Mouse (Mus musculus) intestine, embryonic 15.5 days (tissue): ENCODE results near the gene Mbl2. TPM values are rescaled to one million over a fixed set of nuclear protein-coding genes. Genes with fewer than 3 reads are reported as not detected.
"Not testable (repeated sequence)": the region's sequence is repeated elsewhere in the genome, so short reads cannot be mapped to it uniquely, and the experiment has no call there.

ENCODE experiments used
- ATAC-seq: fragments of 200-750 bp; cut with Nextera tagmentation; 2 replicates; pipeline ENCODE4 v1.8.0; 2017; ENCODE audit warnings: moderate TSS enrichment, moderate library complexity
- H3K27ac ChIP-seq: fragments of 300-500 bp; sonication (generic); 2 replicates; pipeline ENCODE4 v1.5.1; 2015; ENCODE audit warnings: mild to moderate bottlenecking, inconsistent platforms
- H3K27me3 ChIP-seq: fragments of 300-500 bp; sonication (generic); replicated peaks from 2 replicates; pipeline ENCODE4 v1.6.1; 2015; ENCODE audit warnings: inconsistent platforms
- H3K36me3 ChIP-seq: fragments of 300-500 bp; sonication (generic); 2 replicates; pipeline ENCODE4 v1.6.1; 2015; ENCODE audit warnings: inconsistent platforms
- H3K4me1 ChIP-seq: fragments of 300-500 bp; sonication (generic); replicated peaks from 2 replicates; pipeline ENCODE4 v1.6.1; 2015; ENCODE audit warnings: inconsistent platforms
- H3K4me2 ChIP-seq: fragments of 300-500 bp; sonication (generic); replicated peaks from 2 replicates; pipeline ENCODE4 v1.6.1; 2015; ENCODE audit warnings: mild to moderate bottlenecking, inconsistent platforms
- H3K4me3 ChIP-seq: fragments of 300-500 bp; sonication (generic); replicated peaks from 2 replicates; pipeline ENCODE4 v1.5.1; 2015; ENCODE audit warnings: inconsistent platforms
- H3K9ac ChIP-seq: fragments of 300-500 bp; sonication (generic); 2 replicates; pipeline ENCODE4 v1.6.1; 2015; ENCODE audit warnings: inconsistent platforms
- H3K9me3 ChIP-seq: fragments of 300-500 bp; sonication (generic); 2 replicates; pipeline ENCODE4 v1.6.1; 2016; ENCODE audit warnings: inconsistent platforms
- WGBS: fragments of 180-500 bp; shearing (Covaris S2); methylation state at CpG from one replicate; pipeline ENCODE4 v1.1.7; 2015; 5-methylcytosine and 5-hydroxymethylcytosine counted together
- polyA plus RNA-seq: library from polyadenylated mRNA; unstranded; fragments of >200 nt; fragmentation: Nextera tagmentation; extraction: Ambion mirVana; gene quantifications from 2 replicates; pipeline ENCODE4 v1.2.1, GENCODE M21; 2015

Gene Mbl2
- polyA plus RNA-seq, 1 experiment from 2014 or later, result 0.13 TPM

- WGBS, result 50% methylated on average over 8 of the region's 8 CpGs
- not testable (repeated sequence) for H3K4me2 ChIP-seq, H3K27me3 ChIP-seq, H3K27ac ChIP-seq, H3K36me3 ChIP-seq, H3K9ac ChIP-seq, H3K4me1 ChIP-seq, H3K9me3 ChIP-seq, ATAC-seq, H3K4me3 ChIP-seq
Measured at GRCm38 (mm10) chr19:30222593-30222992, 10.1 kb upstream of the Mbl2 start.

DNA sequence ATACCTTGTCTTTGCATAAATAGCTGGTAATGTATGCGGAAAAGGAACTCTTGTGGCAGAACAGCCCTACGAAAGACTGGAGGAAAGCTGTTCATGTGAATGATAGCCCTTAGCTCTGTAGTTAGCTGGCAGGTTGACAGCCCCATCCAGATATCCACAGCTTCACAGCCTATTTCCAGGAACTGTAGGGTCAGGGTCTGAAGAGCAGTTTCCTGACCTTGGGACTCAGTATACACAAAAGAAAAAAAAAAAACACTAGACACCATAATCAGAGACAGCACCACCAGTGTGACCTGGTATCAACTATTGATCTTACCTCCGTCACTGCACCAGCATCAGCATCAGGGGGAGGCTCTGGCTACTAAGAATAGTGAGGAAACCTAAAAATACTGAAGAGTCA, 3.3 kb upstream of the Mbl2 start:
- ATAC-seq, result no peak

GRCm38 (mm10) chr19:30234416-30234815, 1.7 kb downstream of the Mbl2 start:
- no peaks in the 10 kb centered on the region for H3K27me3 ChIP-seq
- no peak overlapping the region for H3K4me2 ChIP-seq
- 80% methylated on average over 8 of the region's 8 CpGs for WGBS
- no peaks in the 10 kb centered on the region for H3K4me1 ChIP-seq
- no peak overlapping the region for H3K9ac ChIP-seq
- H3K9me3 ChIP-seq, result no peaks in the 10 kb centered on the region
- no peak overlapping the region for H3K4me3 ChIP-seq
- no peak overlapping the region for H3K27ac ChIP-seq
- H3K36me3 ChIP-seq, result no peaks in the 10 kb centered on the region
- ATAC-seq, result no peak

More for the DNA sequence above, 3.3 kb upstream of the Mbl2 start:
- Histone ChIP-seq H3K36me3 (no peaks in the 10 kb centered on the region), H3K4me1 (no peaks in the 10 kb centered on the region), H3K27me3 (no peaks in the 10 kb centered on the region), H3K4me3 (no peak overlapping the region), H3K27ac (no peak overlapping the region), H3K9ac (no peak overlapping the region), H3K9me3 (no peaks in the 10 kb centered on the region), H3K4me2 (no peak overlapping the region)
- WGBS, result 75% methylated on average over 3 of the region's 3 CpGs

DNA sequence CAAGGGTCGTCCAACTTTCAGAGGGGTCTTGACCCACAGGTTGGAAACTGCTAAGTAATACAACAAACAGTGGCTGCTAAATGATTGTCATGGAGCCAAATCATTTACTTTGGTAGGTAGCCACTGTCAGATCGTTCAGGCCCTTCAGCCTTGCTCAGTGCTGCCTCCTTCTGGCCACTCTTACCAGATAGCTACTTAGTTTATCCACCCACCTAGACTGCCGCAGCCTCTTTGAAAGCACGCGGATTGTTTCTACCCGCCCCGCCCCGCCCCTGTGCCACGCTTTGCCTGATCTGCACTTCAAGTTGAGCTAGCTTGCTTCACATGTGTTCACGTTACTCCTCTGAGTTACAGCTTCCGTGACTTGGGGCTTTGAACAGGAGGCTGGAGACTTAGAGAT, 14.6 kb downstream of the Mbl2 start:
- no peak for ATAC-seq
- H3K4me1 ChIP-seq, result no peaks in the 10 kb centered on the region
- 21% methylated on average over 11 of the region's 11 CpGs for WGBS

DNA sequence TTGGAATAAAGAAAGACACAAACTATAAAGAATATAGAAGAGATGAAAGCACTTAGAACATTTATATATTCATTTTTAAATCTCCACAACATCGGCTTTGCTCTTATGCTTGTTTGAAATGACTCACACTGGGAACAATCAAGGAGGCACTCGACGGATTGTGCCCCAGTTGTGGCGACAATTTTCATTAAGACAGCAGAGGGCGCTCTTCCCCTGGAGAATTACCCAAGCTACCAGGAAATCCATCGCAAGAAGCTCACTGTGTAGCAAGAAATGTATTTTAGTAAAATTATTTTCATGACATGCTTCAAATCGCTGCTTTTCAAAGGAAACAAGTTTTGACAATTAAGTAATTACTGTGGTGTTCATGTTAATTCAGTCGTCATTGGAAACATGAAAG, 16.1 kb downstream of the Mbl2 start:
- ATAC-seq, result no peak
- Histone ChIP-seq H3K9me3 (no peaks in the 10 kb centered on the region), H3K4me3 (no peak overlapping the region), H3K4me1 (no peaks in the 10 kb centered on the region), H3K4me2 (no peak overlapping the region), H3K36me3 (no peaks in the 10 kb centered on the region), H3K27me3 (no peaks in the 10 kb centered on the region), H3K9ac (no peak overlapping the region), H3K27ac (no peak overlapping the region)
- whole genome bisulfite sequencing, result 4% methylated on average over 8 of the region's 8 CpGs

More for the DNA sequence above, 14.6 kb downstream of the Mbl2 start:
- H3K4me3 ChIP-seq, result no peak overlapping the region
- H3K4me2 ChIP-seq, result no peak overlapping the region
- no peak overlapping the region for H3K27ac ChIP-seq
- H3K27me3 ChIP-seq, result no peaks in the 10 kb centered on the region
- no peaks in the 10 kb centered on the region for H3K36me3 ChIP-seq
- no peak overlapping the region for H3K9ac ChIP-seq
- no peaks in the 10 kb centered on the region for H3K9me3 ChIP-seq

- H3K27me3 ChIP-seq, result no peaks in the 10 kb centered on the region
- H3K36me3 ChIP-seq, result no peaks in the 10 kb centered on the region
- H3K9ac ChIP-seq, result no peak overlapping the region
- ATAC-seq, result no peak
- no peak overlapping the region for H3K4me3 ChIP-seq
- H3K27ac ChIP-seq, result no peak overlapping the region
- no peaks in the 10 kb centered on the region for H3K9me3 ChIP-seq
- WGBS, result 62% methylated on average over 2 of the region's 2 CpGs
- H3K4me1 ChIP-seq, result no peaks in the 10 kb centered on the region
- no peak overlapping the region for H3K4me2 ChIP-seq
Measured at GRCm38 (mm10) chr19:30252253-30252652, 19.5 kb downstream of the Mbl2 start.

GRCm38 (mm10) chr19:30256339-30256738, 23.6 kb downstream of the Mbl2 start:
- H3K9ac ChIP-seq, result no peak overlapping the region
- H3K27me3 ChIP-seq, result no peaks in the 10 kb centered on the region
- ATAC-seq, result no peak
- 15% methylated on average over 6 of the region's 6 CpGs for WGBS
- no peaks in the 10 kb centered on the region for H3K4me1 ChIP-seq
- no peak overlapping the region for H3K4me3 ChIP-seq
- H3K4me2 ChIP-seq, result no peak overlapping the region
- no peaks in the 10 kb centered on the region for H3K9me3 ChIP-seq
- H3K27ac ChIP-seq, result no peak overlapping the region
- H3K36me3 ChIP-seq, result no peaks in the 10 kb centered on the region

- no peak for ATAC-seq
- Histone ChIP-seq H3K36me3 (no peaks in the 10 kb centered on the region), H3K27ac (no peak overlapping the region), H3K27me3 (no peaks in the 10 kb centered on the region), H3K4me3 (no peak overlapping the region), H3K4me1 (no peaks in the 10 kb centered on the region), H3K9me3 (no peaks in the 10 kb centered on the region), H3K9ac (no peak overlapping the region), H3K4me2 (no peak overlapping the region)
- 30% methylated on average over 5 of the region's 5 CpGs for WGBS
Measured at GRCm38 (mm10) chr19:30281125-30281524, 48.4 kb downstream of the Mbl2 start.

DNA sequence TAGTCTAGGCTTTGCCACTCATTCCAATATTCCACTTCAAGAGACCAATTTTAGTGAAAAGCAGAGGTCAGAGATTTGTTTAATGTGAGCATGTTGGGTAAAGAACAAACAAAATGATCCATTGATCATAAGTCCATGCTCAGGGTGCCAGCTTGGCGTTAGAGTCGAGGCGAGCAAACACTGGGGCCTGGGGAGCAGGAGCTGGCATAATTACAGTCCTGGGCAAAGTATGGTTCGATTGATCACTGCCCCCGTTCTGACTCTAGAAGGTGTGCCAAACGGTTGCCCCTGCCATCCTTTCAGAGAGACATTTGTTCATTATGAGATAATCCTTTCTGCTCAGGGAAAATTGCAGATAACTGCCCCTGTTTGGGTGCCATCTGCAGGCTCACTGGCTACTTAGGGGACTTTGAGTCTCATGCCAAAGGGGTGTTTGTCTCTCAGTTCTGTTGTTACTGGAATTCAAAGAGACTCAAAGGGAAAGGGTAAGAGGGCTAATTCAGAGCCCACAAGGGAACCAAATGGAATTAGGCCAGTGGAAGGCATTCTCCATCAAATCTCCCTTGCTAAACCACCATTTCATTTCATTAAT, 55.3 kb downstream of the Mbl2 start:
- 85% methylated on average over 6 of the region's 6 CpGs for WGBS
- no peaks in the 10 kb centered on the region for H3K27me3 ChIP-seq
- H3K27ac ChIP-seq, result no peak overlapping the region
- H3K9ac ChIP-seq, result no peak overlapping the region
- H3K36me3 ChIP-seq, result no peaks in the 10 kb centered on the region
- no peak overlapping the region for H3K4me3 ChIP-seq
- no peak overlapping the region for H3K4me2 ChIP-seq
- ATAC-seq, result no peak
- H3K4me1 ChIP-seq, result no peaks in the 10 kb centered on the region
- no peaks in the 10 kb centered on the region for H3K9me3 ChIP-seq

Other genes with a start within 250 kb of the Mbl2 start
- not detected in 2 replicates for gene Trpd52l3, start 229.2 kb upstream of the Mbl2 start, polyA plus RNA-seq
- 54.5 and 54.9 TPM in 2 replicates for gene Uhrf2, start 202.4 kb upstream of the Mbl2 start, polyA plus RNA-seq
- gene Gldc, start 57.5 kb upstream of the Mbl2 start, polyA plus RNA-seq, result 1.8 TPM in 2 replicates